Mouse (Mus musculus) cortical plate, adult 2 months (tissue): ENCODE measurements around the gene Neurl2.

Experiments
- CTCF ChIP-seq: fragments of 200-500 bp; IDR thresholded peaks from 2 replicates; pipeline ENCODE4 v1.5.1; 2011; ENCODE audit warnings: mild to moderate bottlenecking, control low read depth, low read length; ENCODE audit not compliant: insufficient read depth; ENCODE audit errors: extremely low read depth
- POLR2A ChIP-seq: fragments of 200-500 bp; IDR thresholded peaks from 2 replicates; pipeline ENCODE4 v1.6.1; 2011; ENCODE audit warnings: mild to moderate bottlenecking, low read length, control low read depth; ENCODE audit not compliant: insufficient read depth; ENCODE audit errors: extremely low read depth

DNA sequence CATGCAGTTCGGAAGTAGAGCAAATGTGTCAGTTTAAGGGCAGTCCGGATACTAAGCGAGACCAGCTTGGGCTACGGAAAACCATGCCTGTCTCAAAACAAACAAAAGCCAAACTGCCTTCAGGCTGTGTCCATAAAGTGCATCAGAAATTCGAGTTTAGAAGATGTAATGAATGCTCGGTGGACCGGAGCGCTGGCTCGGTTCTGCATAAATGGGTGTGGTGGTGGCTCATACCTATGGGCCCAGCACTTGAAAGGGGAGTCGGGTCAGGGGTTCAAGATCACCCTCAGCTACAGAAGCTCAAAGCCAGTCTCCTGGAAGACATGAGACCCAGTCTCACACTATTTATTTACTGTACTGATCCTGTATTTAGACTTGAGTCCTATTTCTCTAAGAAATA lies 45.5 kb downstream of the Neurl2 start:
- TF ChIP-seq POLR2A = no peak
- no peak for TF ChIP-seq CTCF
